Mouse (Mus musculus): ENCODE results near the gene Ifngr2.

DNA sequence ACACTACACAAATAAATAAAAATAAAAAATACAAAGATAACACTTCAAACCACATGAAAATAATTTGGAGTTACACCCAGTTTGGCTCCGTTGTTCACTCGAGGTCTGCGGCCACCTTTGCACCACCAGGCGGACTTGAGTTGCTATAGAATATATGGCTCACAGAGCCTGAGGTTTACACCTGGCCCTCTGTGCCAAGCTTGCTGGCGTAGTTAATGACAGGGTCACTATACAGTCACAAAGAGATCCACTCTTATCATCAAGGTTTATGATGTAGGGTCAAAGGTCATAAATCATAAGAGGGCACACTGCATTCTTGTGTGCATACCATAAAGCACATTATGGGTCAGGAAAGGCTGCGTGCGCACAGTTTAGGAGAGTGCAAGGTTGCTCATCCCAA, 19.1 kb downstream of the Ifngr2 start:
- TF ChIP-seq POLR2A (IDR thresholded peaks at IDR 0.05; ENCODE audit: borderline replicate concordance, low read depth, low read length): no peak
- TF ChIP-seq CTCF (IDR thresholded peaks at IDR 0.05; ENCODE audit: low read depth, low read length): no peak

All from bone marrow macrophage, adult 2 months (primary cell).